Mouse (Mus musculus) layer of hippocampus, adult 9-10 months (tissue): ENCODE measurements at regions not wholly inside any gene's neighbourhood (a gene's known extent, or its start where the extent isn't known, plus 50 kb on each side); places are given as distances from the start of the nearest gene placed in this dataset.

Experiments used
- DNase-seq: peaks from one replicate; pipeline ENCODE4 v3.0.0; 2022; ENCODE audit warnings: low spot score

GRCm38 (mm10) chr17:47064592-47065306, 54.4 kb upstream of the Ubr2 start:
- no peak for DNase-seq

- DNase-seq = no peak
Observed at GRCm38 (mm10) chr17:47064006-47064405, 53.6 kb upstream of the Ubr2 start.

- DNase-seq = no peak
Observed at GRCm38 (mm10) chr17:47061031-47061620, 50.8 kb upstream of the Ubr2 start.
